Mouse (Mus musculus) midbrain, embryonic 11.5 days (tissue): Measurements from ENCODE around the gene Kiss1. TPM values are rescaled to one million over a fixed set of nuclear protein-coding genes. Genes with fewer than 3 reads are reported as not detected.

ENCODE experiments used
- ATAC-seq: fragments of 200-750 bp; cut with Nextera tagmentation; 2 replicates; pipeline ENCODE4 v1.8.0; 2017; ENCODE audit warnings: moderate TSS enrichment, moderate library complexity; ENCODE audit not compliant: low FRiP score
- DNase-seq: peaks from one replicate; pipeline ENCODE4 v3.0.0; 2015; ENCODE audit warnings: low spot score; ENCODE audit errors: missing footprints
- H3K27ac ChIP-seq: fragments of 300-500 bp; sonication (generic); 2 replicates; pipeline ENCODE4 v1.5.1; 2014; ENCODE audit warnings: low read depth, low read length
- H3K27me3 ChIP-seq: fragments of 300-500 bp; sonication (generic); 2 replicates; pipeline ENCODE4 v1.6.1; 2014; ENCODE audit warnings: mild to moderate bottlenecking, low read length, moderate library complexity, mixed read lengths; ENCODE audit not compliant: control insufficient read depth, insufficient read depth
- H3K36me3 ChIP-seq: fragments of 300-500 bp; sonication (generic); 2 replicates; pipeline ENCODE4 v1.6.1; 2014; ENCODE audit warnings: mild to moderate bottlenecking, low read length, moderate library complexity, mixed read lengths; ENCODE audit not compliant: control insufficient read depth, insufficient read depth
- H3K4me1 ChIP-seq: fragments of 300-500 bp; sonication (generic); 2 replicates; pipeline ENCODE4 v1.6.1; 2014; ENCODE audit warnings: low read length; ENCODE audit not compliant: control insufficient read depth, insufficient read depth
- H3K4me2 ChIP-seq: fragments of 300-500 bp; sonication (generic); 2 replicates; pipeline ENCODE4 v1.6.1; 2014; ENCODE audit warnings: mild to moderate bottlenecking, moderate library complexity
- H3K4me3 ChIP-seq: fragments of 300-500 bp; sonication (generic); 2 replicates; pipeline ENCODE4 v1.5.1; 2014; ENCODE audit warnings: low read depth, low read length
- H3K9ac ChIP-seq: fragments of 300-500 bp; sonication (generic); 2 replicates; pipeline ENCODE4 v1.6.1; 2014; ENCODE audit warnings: low read length
- H3K9me3 ChIP-seq: fragments of 300-500 bp; sonication (generic); 2 replicates; pipeline ENCODE4 v1.6.1; 2016; ENCODE audit warnings: low read length; ENCODE audit not compliant: control insufficient read depth
- WGBS: fragments of 180-500 bp; shearing (Covaris S2); extraction: QIAGEN DNeasy Blood & Tissue Kit; methylation state at CpG from one replicate; pipeline ENCODE4 v1.1.7; 2014; 5-methylcytosine and 5-hydroxymethylcytosine counted together
- polyA plus RNA-seq: library from polyadenylated mRNA; unstranded; fragments of >200 nt; fragmentation: Nextera tagmentation; extraction: Ambion mirVana; gene quantifications from 2 replicates; pipeline ENCODE4 v1.2.1, GENCODE M21; 2014

Gene Kiss1
- polyA plus RNA-seq = not detected in 2 replicates

DNA sequence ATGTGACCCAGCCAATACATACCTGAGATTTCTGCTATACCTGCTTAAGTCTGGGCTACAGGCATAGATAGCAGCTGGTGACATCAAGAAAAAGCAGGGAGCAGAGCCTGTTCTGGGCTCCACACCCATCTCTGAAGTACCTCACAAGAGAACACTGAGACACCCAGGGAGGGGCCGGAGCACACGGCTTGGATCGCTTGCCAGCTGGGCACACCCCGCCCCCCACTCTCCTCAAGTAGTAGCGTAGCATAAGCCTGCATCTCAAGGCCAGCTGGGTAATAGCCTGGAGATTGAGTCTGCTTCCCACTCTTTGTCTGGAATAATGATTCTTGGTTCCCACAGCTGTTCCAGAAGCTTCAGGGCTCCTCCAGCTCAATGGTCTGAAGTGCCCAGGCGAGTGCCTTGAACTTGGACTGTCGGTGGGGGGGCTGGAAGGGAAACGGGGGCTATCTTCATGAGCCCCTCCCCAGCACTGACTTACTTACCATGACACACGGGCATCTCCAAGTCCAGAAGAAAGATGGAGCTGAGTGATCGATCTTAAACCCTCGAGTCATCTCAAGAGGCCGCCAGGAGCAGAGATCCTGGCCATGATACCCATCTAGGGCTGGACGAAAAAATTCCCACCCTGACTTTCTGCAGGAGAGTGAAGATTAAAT lies at the start of gene Kiss1:
Kiss1 (plus strand) TSS at position 609 of the 659 bp plus-strand sequence.
- Histone ChIP-seq H3K36me3 (no peaks in the 10 kb centered on the region), H3K9me3 (no peaks in the 10 kb centered on the region), H3K9ac (no peak within 1 kb of the TSS), H3K27ac (no peak within 1 kb of the TSS), H3K4me2 (no peak within 1 kb of the TSS), H3K27me3 (no peaks in the 10 kb centered on the region), H3K4me3 (no peak within 1 kb of the TSS), H3K4me1 (no peaks in the 10 kb centered on the region)
- 83% methylated on average over 13 of the region's 13 CpGs for WGBS
- DNase-seq (no peak), ATAC-seq (no peak)

- Histone ChIP-seq H3K36me3 (peaks cover 20% of the 10 kb centered on the region), H3K27ac (no peak overlapping the region)
These were observed 47.5 kb upstream of the Kiss1 start for GRCm38 (mm10) chr1:133274163-133274562.

DNA sequence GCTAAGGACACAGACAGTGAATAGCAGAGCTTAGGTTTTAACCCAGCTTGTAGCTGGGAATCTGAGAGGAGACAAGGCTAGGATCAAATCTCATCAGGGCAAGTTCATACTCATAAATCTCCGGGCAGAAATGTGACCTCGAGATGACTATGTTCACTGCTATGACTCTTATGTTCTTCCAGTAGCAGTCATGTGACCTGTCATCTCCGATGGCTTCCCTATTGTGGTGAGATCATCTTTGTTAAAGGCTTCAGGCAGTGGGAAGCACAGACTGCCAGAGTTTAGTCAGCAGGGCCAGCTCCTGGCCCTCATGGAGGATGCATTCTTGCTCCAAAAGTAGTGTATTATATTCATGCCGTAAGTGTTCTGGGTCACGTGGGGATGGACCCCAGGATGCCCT lies 44.7 kb upstream of the Kiss1 start:
- Histone ChIP-seq H3K4me1 (0 out of 2 replicates have a peak, but pooled peaks cover 3% of the 10 kb centered on the region), H3K36me3 (peaks cover 12% of the 10 kb centered on the region), H3K9me3 (no peaks in the 10 kb centered on the region), H3K9ac (no peak overlapping the region), H3K4me3 (no peak overlapping the region), H3K27me3 (no peaks in the 10 kb centered on the region), H3K4me2 (no peak overlapping the region), H3K27ac (no peak overlapping the region)
- no peak for DNase-seq
- 84% methylated on average over 5 of the region's 5 CpGs for WGBS
- no peak for ATAC-seq

More at GRCm38 (mm10) chr1:133274163-133274562, 47.5 kb upstream of the Kiss1 start:
- no peaks in the 10 kb centered on the region for H3K9me3 ChIP-seq
- no peak overlapping the region for H3K9ac ChIP-seq
- no peaks in the 10 kb centered on the region for H3K27me3 ChIP-seq
- DNase-seq (no peak), ATAC-seq (no peak)
- H3K4me1 ChIP-seq = 0 out of 2 replicates have a peak, but pooled peaks cover 3% of the 10 kb centered on the region
- H3K4me3 ChIP-seq = no peak overlapping the region
- WGBS = 91% methylated on average over 19 of the region's 19 CpGs
- H3K4me2 ChIP-seq = no peak overlapping the region

- Histone ChIP-seq H3K4me1 (0 out of 2 replicates have a peak, but pooled peaks cover 3% of the 10 kb centered on the region), H3K4me2 (no peak overlapping the region), H3K4me3 (no peak overlapping the region), H3K36me3 (peaks cover 9% of the 10 kb centered on the region), H3K9me3 (no peaks in the 10 kb centered on the region), H3K27ac (no peak overlapping the region), H3K9ac (no peak overlapping the region), H3K27me3 (no peaks in the 10 kb centered on the region)
- WGBS = 75% methylated on average over 6 of the region's 6 CpGs
- ATAC-seq (no peak), DNase-seq (no peak)
These were observed 43.1 kb upstream of the Kiss1 start for GRCm38 (mm10) chr1:133278539-133278938.

DNA sequence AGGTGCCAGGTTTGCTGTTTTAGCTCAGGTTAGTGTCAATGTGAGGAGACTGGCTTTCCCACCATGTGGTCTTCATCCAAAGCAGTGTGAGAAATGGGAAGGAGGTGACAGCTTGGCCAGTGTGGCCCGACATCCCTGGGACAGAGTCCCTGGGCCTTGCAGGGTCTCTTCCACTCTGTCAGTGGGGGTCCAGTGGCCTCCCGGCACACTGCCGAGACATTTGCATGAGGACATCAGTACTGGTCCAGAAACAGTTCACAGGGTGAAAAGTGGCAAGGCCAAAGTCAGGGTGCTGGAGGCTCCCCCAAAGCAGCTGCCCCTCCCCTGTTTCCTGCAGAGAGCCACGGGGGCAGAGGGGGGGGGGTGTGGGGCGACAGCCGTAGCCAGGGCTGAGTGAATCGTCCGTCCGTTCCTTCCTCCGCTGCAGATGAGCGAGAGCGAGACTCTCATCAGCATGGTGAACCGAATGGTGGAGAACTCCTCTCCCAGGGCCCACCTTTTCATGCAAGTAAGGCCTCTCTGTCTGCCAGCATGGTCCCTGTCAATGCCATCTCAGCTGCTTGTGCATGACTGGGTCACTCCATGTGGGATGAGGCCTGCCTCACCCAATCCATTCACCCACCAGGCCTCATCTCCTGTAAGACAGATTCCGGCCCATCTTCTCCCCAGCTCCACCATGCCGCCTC lies 42.6 kb upstream of the Kiss1 start:
- DNase-seq = no peak
- Histone ChIP-seq H3K9me3 (no peaks in the 10 kb centered on the region), H3K27ac (no peak overlapping the region), H3K27me3 (no peaks in the 10 kb centered on the region), H3K9ac (no peak overlapping the region), H3K4me1 (0 out of 2 replicates have a peak, but pooled peaks cover 3% of the 10 kb centered on the region), H3K4me3 (no peak overlapping the region), H3K4me2 (no peak overlapping the region), H3K36me3 (peaks cover 7% of the 10 kb centered on the region; the same call in 1 of the 2 replicates)
- WGBS = 72% methylated on average over 15 of the region's 15 CpGs
- no peak for ATAC-seq

DNA sequence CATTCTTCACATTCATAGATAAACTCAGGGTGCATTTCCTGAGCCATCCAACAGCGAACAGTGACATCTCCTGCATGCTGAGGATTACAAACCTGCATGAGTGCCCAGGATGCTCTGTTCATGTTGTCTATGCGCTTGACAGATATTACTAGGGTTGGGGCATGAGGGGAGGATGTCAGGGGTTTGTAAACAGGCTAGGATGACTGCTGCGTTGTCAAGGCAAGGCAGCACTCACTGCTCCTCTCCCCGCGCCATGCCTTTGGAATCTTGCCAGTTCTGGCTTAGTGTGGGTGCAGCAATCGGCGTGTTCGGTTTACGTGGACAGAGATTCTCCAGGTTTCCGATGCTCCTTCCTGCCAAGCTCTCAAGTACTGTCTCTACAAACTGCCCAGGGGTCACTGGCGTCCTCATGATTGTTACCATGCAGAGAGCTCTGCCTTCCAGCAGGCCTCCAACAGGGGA lies 42.0 kb upstream of the Kiss1 start:
- Histone ChIP-seq H3K4me3 (no peak overlapping the region), H3K9ac (no peak overlapping the region), H3K27me3 (no peaks in the 10 kb centered on the region), H3K36me3 (peaks cover 4% of the 10 kb centered on the region; the same call in 1 of the 2 replicates), H3K4me2 (no peak overlapping the region), H3K9me3 (no peaks in the 10 kb centered on the region), H3K4me1 (0 out of 2 replicates have a peak, but pooled peaks cover 3% of the 10 kb centered on the region), H3K27ac (no peak overlapping the region)
- ATAC-seq (no peak), DNase-seq (no peak)
- 91% methylated on average over 11 of the region's 11 CpGs for WGBS

- H3K4me3 ChIP-seq = no peak overlapping the region
- WGBS = 88% methylated on average over 2 of the region's 2 CpGs
- peaks cover 10% of the 10 kb centered on the region; the same call in 1 of the 2 replicates for H3K36me3 ChIP-seq
- H3K4me1 ChIP-seq = 0 out of 2 replicates have a peak, but pooled peaks cover 3% of the 10 kb centered on the region
- no peaks in the 10 kb centered on the region for H3K9me3 ChIP-seq
- no peak overlapping the region for H3K9ac ChIP-seq
- ATAC-seq = no peak
- H3K27ac ChIP-seq = no peak overlapping the region
- no peak overlapping the region for H3K4me2 ChIP-seq
- DNase-seq = no peak
- H3K27me3 ChIP-seq = no peaks in the 10 kb centered on the region
These were observed 41.1 kb upstream of the Kiss1 start for GRCm38 (mm10) chr1:133280537-133280936.

DNA sequence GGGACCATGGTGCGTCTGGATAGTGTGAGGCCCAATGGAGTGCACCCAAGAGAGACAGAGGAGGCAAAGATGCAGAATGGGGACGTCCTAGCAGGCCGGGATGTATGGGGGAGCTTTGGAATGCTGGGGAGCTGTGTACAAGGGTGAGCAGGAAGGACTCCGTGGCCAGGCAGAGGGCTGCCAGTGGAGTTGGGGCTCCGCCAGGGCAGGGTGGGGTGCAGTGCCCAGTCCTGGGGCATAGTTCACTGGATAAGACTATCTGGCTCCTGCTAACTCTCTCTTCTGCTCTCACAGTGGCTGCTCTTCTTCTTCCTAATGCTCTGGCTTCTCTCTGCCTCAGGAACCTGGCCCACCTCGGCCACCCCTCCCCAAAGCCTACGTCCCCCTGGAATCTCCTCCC lies 35.8 kb upstream of the Kiss1 start:
- no peak overlapping the region for H3K4me2 ChIP-seq
- H3K27me3 ChIP-seq = no peaks in the 10 kb centered on the region
- no peak overlapping the region for H3K27ac ChIP-seq
- H3K9ac ChIP-seq = no peak overlapping the region
- ATAC-seq (no peak), DNase-seq (no peak)
- no peak overlapping the region for H3K4me3 ChIP-seq
- H3K36me3 ChIP-seq = peaks cover 13% of the 10 kb centered on the region; the same call in 1 of the 2 replicates
- H3K9me3 ChIP-seq = no peaks in the 10 kb centered on the region
- H3K4me1 ChIP-seq = no peaks in the 10 kb centered on the region
- 90% methylated on average over 7 of the region's 7 CpGs for WGBS

DNA sequence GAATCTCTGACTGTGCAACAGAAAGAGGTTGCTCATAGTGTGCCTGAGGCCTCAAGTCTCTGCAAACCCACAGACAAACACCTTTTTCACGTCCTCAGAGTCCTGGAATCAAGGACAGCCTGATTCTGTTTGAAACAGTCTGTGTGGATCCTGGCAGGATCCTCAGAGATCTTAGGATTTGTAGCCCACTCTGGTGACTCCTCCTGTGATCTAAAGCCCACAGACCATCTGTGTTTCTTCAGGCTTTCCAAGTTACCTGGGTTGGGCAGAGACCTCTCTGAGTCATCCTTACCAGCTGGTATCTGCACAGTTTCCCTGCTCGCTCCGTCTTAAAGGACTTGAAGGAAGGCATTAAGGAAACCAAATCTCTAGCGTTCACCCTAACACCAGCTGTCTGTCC lies 34.6 kb upstream of the Kiss1 start:
- Histone ChIP-seq H3K9me3 (no peaks in the 10 kb centered on the region), H3K9ac (no peak overlapping the region), H3K4me3 (no peak overlapping the region), H3K36me3 (peaks cover 13% of the 10 kb centered on the region; the same call in 1 of the 2 replicates), H3K4me2 (no peak overlapping the region), H3K27ac (no peak overlapping the region), H3K27me3 (no peaks in the 10 kb centered on the region), H3K4me1 (no peaks in the 10 kb centered on the region)
- WGBS = 93% methylated on average over 4 of the region's 4 CpGs
- ATAC-seq = no peak
- no peak for DNase-seq
